Mouse (Mus musculus): ENCODE results near the gene Rassf7.

GRCm38 (mm10) chr7:141213133-141213532 lies 2.5 kb upstream of the Rassf7 start:
- TF ChIP-seq CTCF (IDR thresholded peaks at IDR 0.05; ENCODE audit: control insufficient read depth, insufficient read depth, insufficient read length) (no peak), CEBPB (IDR thresholded peaks at IDR 0.05; ENCODE audit: low read depth) (no peak)
